Mouse (Mus musculus) testis, adult 2 months (tissue): Measurements from ENCODE around the gene 0610010K14Rik.

Experiments used
- CTCF ChIP-seq: fragments of 200-500 bp; IDR thresholded peaks from 2 replicates; pipeline ENCODE4 v1.5.1; 2012; ENCODE audit warnings: low read depth, mild to moderate bottlenecking, inconsistent platforms, low read length, moderate library complexity; ENCODE audit not compliant: control insufficient read depth, insufficient read depth, insufficient replicate concordance
- POLR2A ChIP-seq: fragments of 200-500 bp; IDR thresholded peaks from 2 replicates; pipeline ENCODE4 v1.6.1; 2012; ENCODE audit warnings: low read depth, mild to moderate bottlenecking, inconsistent platforms, low read length, moderate library complexity; ENCODE audit not compliant: control insufficient read depth

GRCm38 (mm10) chr11:70211972-70212371 lies 25.7 kb downstream of the 0610010K14Rik start:
- TF ChIP-seq CTCF, result no peak
- TF ChIP-seq POLR2A, result no peak
